Mouse (Mus musculus) heart, postnatal 0 days (tissue): ENCODE results near the gene Gm37240. TPM values are rescaled to one million over a fixed set of nuclear protein-coding genes. Genes with fewer than 3 reads are reported as not detected.

Source experiments
- ATAC-seq: fragments of 200-750 bp; cut with Nextera tagmentation; 2 replicates; pipeline ENCODE4 v1.8.0; 2017; ENCODE audit warnings: low read depth, moderate number of reproducible peaks, moderate library complexity; ENCODE audit not compliant: insufficient read depth
- DNase-seq: peaks from one replicate; pipeline ENCODE4 v3.0.0-alpha.2; 2016; ENCODE audit warnings: low spot score
- H3K27ac ChIP-seq: fragments of 300-500 bp; sonication (generic); 2 replicates; pipeline ENCODE4 v1.5.1; 2014; ENCODE audit warnings: low read depth, mild to moderate bottlenecking
- H3K27me3 ChIP-seq: fragments of 300-500 bp; sonication (generic); 2 replicates; pipeline ENCODE4 v1.6.1; 2014; ENCODE audit warnings: low read length, mixed read lengths; ENCODE audit not compliant: control insufficient read depth, insufficient read depth
- H3K36me3 ChIP-seq: fragments of 300-500 bp; sonication (generic); replicated peaks from 2 replicates; pipeline ENCODE4 v1.6.1; 2014; ENCODE audit warnings: low read length, mixed read lengths; ENCODE audit not compliant: control insufficient read depth, insufficient read depth
- H3K4me1 ChIP-seq: fragments of 300-500 bp; sonication (generic); 2 replicates; pipeline ENCODE4 v1.6.1; 2014; ENCODE audit warnings: antibody characterized with exemption; ENCODE audit not compliant: control insufficient read depth, insufficient read depth
- H3K4me2 ChIP-seq: fragments of 300-500 bp; sonication (generic); 2 replicates; pipeline ENCODE4 v1.6.1; 2014; ENCODE audit warnings: low read depth, mild to moderate bottlenecking, low read length, moderate library complexity
- H3K4me3 ChIP-seq: fragments of 300-500 bp; sonication (generic); 2 replicates; pipeline ENCODE4 v1.5.1; 2014; ENCODE audit warnings: low read depth, low read length
- H3K9ac ChIP-seq: fragments of 300-500 bp; sonication (generic); replicated peaks from 2 replicates; pipeline ENCODE4 v1.6.1; 2014; ENCODE audit warnings: low read depth, low read length, mixed read lengths
- H3K9me3 ChIP-seq: fragments of 300-500 bp; sonication (generic); replicated peaks from 2 replicates; pipeline ENCODE4 v1.6.1; 2016; ENCODE audit warnings: low read length; ENCODE audit not compliant: control insufficient read depth
- CTCF ChIP-seq: IDR thresholded peaks from 2 replicates; pipeline ENCODE4 v1.5.1; 2016; ENCODE audit warnings: antibody characterized with exemption, control low read depth, low read depth
- EP300 ChIP-seq: IDR thresholded peaks from 2 replicates; pipeline ENCODE4 v1.6.1; 2016; ENCODE audit warnings: antibody characterized with exemption, low read depth
- WGBS: fragments of 180-500 bp; shearing (Covaris S2); extraction: QIAGEN DNeasy Blood & Tissue Kit; methylation state at CpG from one replicate; pipeline ENCODE4 v1.1.7; 2014; 5-methylcytosine and 5-hydroxymethylcytosine counted together
- polyA plus RNA-seq: library from polyadenylated mRNA; unstranded; fragments of >200 nt; fragmentation: Nextera tagmentation; extraction: Ambion mirVana; gene quantifications from 2 replicates; pipeline ENCODE4 v1.2.1, GENCODE M21; 2015
- total RNA-seq: library from RNA; depleted of rRNA; stranded (reverse); fragments of >200 nt; gene quantifications from 2 replicates; pipeline ENCODE4 v1.2.3, GENCODE M21; 2014; ENCODE audit warnings: low replicate concordance

Gene Gm37240
- total and polyA plus RNA-seq, 2 experiments from 2014 or later = 21.7 to 72.1 TPM

DNA sequence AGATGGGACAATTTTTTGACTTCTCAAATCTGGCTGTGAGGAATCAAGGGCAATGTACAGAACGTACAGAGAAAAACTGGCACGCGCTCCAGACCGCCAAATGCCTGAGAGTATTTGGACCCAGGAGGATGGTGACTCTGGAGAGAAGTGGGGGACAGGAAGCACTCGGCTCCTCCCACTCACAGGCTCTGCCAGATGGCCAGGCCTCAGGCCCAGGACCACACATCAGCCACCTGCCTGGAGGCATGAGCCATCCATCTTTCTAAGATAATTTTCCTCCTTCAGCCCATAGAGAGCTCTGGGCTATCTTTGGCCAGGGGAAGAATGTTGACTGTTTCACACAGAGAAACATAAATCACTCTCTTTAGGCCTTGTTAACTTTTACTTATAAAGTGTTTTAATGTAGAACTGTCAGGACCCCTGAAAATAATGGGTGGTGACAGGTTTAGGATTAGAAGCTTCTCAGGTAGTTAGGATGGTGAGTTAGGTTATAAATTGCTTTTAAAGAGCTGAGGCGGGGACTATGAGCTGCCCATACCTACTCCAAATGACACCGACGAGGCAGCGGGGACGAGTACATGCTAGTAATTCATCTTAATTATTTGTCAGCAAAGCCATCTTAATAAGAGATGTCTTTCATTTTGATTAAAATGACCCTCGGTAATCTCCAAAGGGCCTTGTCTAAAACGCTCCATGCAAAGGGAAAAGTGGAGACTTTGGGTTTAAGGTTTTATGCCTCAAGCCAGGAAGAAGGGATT lies 546.0 kb downstream of the Gm37240 start:
- H3K4me1 ChIP-seq = peaks cover 19% of the 10 kb centered on the region; the same call in 1 of the 2 replicates
- H3K4me3 ChIP-seq = no peak overlapping the region
- WGBS = 69% methylated on average over 12 of the region's 12 CpGs
- no peak overlapping the region for H3K9ac ChIP-seq
- H3K27ac ChIP-seq = peak overlapping the region; percentile 67
- H3K4me2 ChIP-seq = no peak overlapping the region
- DNase-seq (no peak), ATAC-seq (peak; percentile 55)
- H3K9me3 ChIP-seq = no peaks in the 10 kb centered on the region
- TF ChIP-seq EP300 (no peak), CTCF (no peak)
- no peaks in the 10 kb centered on the region for H3K27me3 ChIP-seq
- no peaks in the 10 kb centered on the region for H3K36me3 ChIP-seq

GRCm38 (mm10) chr3:85340491-85340890 lies 546.8 kb downstream of the Gm37240 start:
- H3K9ac ChIP-seq = no peak overlapping the region
- H3K36me3 ChIP-seq = no peaks in the 10 kb centered on the region
- H3K27ac ChIP-seq = peak overlapping the region; percentile 67
- ATAC-seq (no peak), DNase-seq (no peak)
- H3K4me3 ChIP-seq = no peak overlapping the region
- peaks cover 19% of the 10 kb centered on the region; the same call in 1 of the 2 replicates for H3K4me1 ChIP-seq
- no peaks in the 10 kb centered on the region for H3K9me3 ChIP-seq
- WGBS = 39% methylated on average over 3 of the region's 3 CpGs
- no peak overlapping the region for H3K4me2 ChIP-seq
- H3K27me3 ChIP-seq = no peaks in the 10 kb centered on the region
- TF ChIP-seq EP300 (no peak), CTCF (no peak)

DNA sequence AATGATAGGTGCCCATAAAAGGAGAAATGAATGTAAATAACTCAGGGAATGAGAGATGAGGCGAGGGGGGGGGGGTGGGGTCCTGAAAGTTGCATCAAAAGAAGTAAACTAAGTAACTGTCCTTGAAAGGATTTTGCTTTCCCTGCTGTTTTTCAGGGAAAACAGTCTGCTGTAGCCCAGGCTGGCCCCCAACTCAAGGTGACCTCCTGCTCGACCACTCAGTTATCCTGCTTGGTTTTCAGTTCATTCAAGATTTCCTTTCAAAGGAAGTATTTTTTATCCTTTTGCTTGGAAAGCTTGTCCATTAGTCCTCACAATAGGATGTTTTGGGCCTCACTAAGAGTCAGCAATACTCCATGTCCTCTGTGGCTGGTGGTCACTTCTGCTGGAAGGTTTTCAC lies 547.4 kb downstream of the Gm37240 start:
- H3K9ac ChIP-seq = no peak overlapping the region
- H3K4me2 ChIP-seq = no peak overlapping the region
- H3K27ac ChIP-seq = peak overlapping the region; percentile 67
- H3K4me3 ChIP-seq = no peak overlapping the region
- no peaks in the 10 kb centered on the region for H3K9me3 ChIP-seq
- H3K4me1 ChIP-seq = peaks cover 19% of the 10 kb centered on the region; the same call in 1 of the 2 replicates
- no peak for DNase-seq
- H3K36me3 ChIP-seq = no peaks in the 10 kb centered on the region
- 74% methylated on average over 2 of the region's 2 CpGs for WGBS
- no peak for ATAC-seq
- no peaks in the 10 kb centered on the region for H3K27me3 ChIP-seq
- no peak for TF ChIP-seq CTCF
- TF ChIP-seq EP300 = no peak

- Histone ChIP-seq H3K9ac (no peak overlapping the region), H3K9me3 (no peaks in the 10 kb centered on the region), H3K36me3 (no peaks in the 10 kb centered on the region), H3K4me3 (no peak overlapping the region), H3K4me2 (peak overlapping the region; percentile 19; the same call in 1 of the 2 replicates), H3K4me1 (peaks cover 19% of the 10 kb centered on the region; the same call in 1 of the 2 replicates), H3K27ac (peak overlapping the region; percentile 67), H3K27me3 (no peaks in the 10 kb centered on the region)
- WGBS = 38% methylated on average over 10 of the region's 10 CpGs
- ATAC-seq (peak; percentile 77), DNase-seq (peak; percentile 73)
- TF ChIP-seq EP300 (no peak), CTCF (no peak)
These were observed 548.0 kb downstream of the Gm37240 start for GRCm38 (mm10) chr3:85339269-85339820.

DNA sequence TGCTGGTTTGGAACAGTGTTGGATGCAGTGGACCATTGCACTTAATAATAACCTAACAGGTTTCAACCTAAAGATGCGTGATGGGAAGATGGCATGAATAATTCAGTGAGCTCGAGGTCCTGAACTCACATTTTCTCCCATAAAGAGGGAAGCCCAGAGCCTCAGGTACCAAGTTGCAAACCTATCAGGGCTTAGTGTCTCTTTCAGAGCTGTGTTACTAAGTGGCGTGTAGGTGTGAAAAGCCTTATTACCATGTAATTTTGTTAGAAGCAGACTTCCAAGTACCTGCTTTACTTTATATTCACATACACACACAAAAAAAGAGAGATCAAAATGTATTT lies 548.6 kb downstream of the Gm37240 start:
- H3K27me3 ChIP-seq = no peaks in the 10 kb centered on the region
- no peak overlapping the region for H3K4me2 ChIP-seq
- DNase-seq = no peak
- H3K27ac ChIP-seq = peak overlapping the region; percentile 67; the same call in 1 of the 2 replicates
- WGBS = 90% methylated on average over 3 of the region's 3 CpGs
- ATAC-seq = no peak
- H3K4me1 ChIP-seq = peaks cover 19% of the 10 kb centered on the region; the same call in 1 of the 2 replicates
- no peak overlapping the region for H3K9ac ChIP-seq
- no peaks in the 10 kb centered on the region for H3K36me3 ChIP-seq
- no peak overlapping the region for H3K4me3 ChIP-seq
- no peaks in the 10 kb centered on the region for H3K9me3 ChIP-seq
- TF ChIP-seq CTCF = no peak
- no peak for TF ChIP-seq EP300
